Mouse (Mus musculus) retina, adult 2 months (tissue): Measurements from ENCODE around the gene Olfr211.
"Not testable (repeated sequence)": the region's sequence is repeated elsewhere in the genome, so short reads cannot be mapped to it uniquely, and the experiment has no call there.

Experiments used
- DNase-seq: peaks from one replicate; pipeline ENCODE4 v3.0.0-alpha.2; 2012; ENCODE audit warnings: low read depth, low spot score

Gene Olfr211

GRCm38 (mm10) chr6:116488791-116489190, at the start of gene Olfr211:
Gene Olfr211, plus strand, starts transcription at chr6:116489091.
- DNase-seq: no peak

DNA sequence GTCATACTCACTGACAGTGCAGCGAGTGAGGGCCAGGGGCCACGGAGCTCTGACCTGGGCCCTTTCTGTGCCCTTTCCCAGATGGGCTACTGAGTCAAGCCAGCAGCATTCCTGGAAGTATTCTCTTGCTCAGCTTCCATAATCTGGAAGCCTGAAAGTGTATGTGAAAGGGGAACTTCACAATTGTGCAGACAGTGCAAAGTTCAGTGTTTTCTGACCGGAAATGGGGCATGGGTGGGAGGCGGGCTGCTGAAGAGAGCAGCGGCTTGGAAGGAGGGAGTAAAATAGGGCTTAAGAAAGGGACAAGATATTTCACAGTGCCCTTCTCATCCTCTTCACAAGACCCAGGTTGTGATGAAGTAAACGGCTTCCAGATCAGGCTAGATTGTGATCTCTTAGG, 49.4 kb upstream of the Olfr211 start:
- no peak for DNase-seq

DNA sequence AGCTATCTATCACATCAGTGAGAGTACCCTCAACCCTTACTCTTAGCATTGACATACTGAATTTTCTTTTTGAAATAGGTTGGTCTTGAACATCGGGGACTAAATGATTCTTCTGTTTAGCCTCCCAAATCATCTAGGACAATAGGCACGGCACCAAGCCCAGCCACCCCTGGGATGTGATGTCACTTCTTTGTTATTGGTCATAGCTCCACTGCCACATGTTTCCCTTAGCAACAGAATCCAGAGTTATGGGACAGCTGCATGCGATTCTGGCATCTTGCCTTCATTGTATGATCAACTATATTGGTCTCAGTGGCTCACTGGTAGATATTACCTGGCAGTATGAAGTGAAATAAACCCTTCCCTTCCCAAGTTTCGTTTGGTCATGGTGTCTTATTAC, 48.4 kb upstream of the Olfr211 start:
- DNase-seq: no peak

- no peak for DNase-seq
These were observed 48.0 kb upstream of the Olfr211 start for GRCm38 (mm10) chr6:116440849-116441248.

DNA sequence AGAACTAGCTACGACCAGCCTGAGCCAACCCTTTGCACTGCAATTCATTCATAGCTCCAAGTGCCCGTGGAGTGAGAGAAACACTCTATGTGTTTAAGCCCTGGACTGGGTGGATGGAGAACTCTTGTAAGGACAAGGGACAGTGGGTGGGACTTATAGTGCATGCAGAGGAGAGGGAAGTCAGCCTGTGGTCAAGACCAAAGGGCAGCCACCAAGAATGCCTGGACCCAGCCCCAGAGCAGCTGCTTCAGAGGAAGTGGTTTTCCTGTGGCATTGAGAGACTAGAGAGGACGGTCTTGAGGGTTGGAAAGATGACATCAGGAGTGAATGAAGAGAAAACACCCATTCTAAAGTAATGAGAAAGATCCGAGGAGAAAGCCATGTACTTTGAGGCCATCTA, 33.1 kb upstream of the Olfr211 start:
- no peak for DNase-seq

DNA sequence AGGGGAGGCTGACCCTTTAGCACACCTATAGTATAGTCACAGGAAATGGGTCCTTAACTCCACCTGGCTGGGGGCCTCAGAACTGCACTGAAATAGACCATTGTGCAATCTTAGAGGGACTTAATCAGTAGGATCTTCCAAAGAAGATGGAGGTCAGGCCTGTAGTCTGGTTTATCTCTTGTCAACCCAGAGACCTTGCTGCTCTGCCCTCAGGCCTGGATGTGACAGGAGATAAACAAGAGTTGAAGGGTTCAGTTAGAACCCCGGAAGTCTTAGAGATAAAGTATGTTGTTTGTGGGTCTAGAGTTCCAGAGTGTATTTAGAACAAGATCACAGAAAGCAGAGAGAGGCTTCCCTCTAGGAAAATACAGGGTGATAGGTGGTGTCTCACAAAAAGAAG, 32.4 kb upstream of the Olfr211 start:
- no peak for DNase-seq

DNA sequence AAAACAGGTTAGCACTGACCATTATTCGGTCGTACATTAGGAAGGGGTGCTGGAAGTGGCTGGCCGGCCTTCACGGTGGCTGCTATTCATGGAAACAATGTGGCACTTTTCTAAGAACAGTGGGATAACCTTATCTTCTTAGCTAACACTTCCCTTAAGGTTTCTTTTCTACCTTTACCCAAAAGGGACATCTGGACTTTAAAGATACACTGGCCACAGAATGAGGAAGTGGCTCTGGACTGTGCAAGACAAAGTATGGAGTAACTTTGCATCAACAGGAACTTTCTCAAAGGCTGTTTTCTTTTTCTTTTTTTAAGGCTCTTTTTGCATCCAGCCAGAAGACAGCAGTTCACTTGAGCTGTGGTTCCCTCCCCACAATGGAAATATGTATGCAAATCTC, 30.2 kb upstream of the Olfr211 start:
- DNase-seq: no peak

DNA sequence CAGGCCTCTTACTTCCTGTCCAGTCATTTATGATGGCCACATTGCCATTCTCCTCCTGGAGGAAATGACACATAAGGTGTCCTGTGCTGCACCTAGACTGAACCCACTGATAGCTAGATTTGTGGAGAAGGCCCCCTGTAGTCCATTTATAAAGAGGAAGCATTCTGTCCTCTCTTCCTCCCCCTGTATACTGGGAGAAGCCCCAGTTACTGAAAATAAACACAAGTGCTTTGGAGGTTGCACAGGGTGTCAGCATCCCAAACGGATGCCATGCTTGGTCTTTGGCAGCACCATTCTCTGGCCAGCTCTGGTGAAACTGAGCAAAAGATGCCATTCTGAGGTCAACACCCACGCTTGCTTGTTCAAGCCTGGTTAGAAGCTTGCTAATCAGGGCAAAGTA, 29.7 kb upstream of the Olfr211 start:
- no peak for DNase-seq

DNA sequence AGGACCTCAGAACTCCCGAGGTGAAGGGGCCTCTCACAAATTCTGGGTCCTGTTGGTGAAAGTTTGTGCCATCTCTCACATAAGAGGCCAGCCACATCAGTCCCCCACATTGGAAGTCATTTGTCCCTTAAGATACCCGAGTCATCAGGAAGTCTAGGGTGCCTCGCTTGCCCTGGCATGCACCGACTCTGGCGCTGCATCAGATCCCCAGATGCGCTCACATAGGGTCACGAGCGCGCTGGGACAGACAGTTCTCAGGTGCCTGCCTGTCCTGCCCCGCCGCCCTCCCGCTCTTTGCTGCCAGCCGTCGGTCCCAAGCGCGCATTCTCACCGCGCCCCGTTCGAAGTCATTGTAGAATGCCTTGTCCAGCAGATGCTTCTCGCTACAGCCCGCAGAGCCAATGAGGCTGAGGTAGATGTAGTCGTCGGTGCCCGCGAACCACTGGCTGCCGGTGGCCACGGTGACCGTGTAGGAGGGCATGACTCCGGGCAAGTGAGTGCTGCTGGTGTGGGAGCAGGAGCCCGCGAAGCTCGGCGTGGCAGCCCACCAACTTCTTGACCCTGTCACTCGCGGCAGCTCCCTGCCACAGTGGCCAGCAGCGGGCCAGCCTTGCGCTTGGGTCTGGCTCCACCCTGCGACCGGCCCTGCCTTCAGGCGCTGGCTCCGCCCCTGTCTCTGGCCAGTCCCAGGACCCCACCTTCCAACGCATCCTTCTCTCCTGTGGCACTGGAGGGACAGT, 28.2 kb upstream of the Olfr211 start, which contains the start of gene Alox5:
Alox5 (minus strand) TSS at position 635 of the 740 bp plus-strand sequence.
- no peak for DNase-seq

DNA sequence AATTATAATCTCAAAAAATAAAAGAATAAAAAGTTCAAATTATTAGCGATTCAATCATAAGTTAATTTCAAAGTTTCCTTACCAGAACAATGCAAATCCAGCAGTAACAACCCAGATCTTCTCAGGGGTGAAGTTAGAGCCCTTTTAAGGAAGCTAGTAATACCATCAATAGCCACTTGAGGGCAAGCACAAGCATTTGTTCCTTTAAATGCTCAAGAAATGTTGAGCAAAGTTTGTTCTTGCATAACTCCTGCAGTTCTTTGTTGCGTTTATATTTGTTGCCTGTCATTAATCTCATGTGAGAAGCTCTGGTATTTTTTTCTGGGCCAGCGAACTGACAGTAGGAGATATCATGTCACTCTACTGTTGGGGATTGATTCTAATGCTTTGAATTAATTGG, 20.8 kb upstream of the Olfr211 start:
- no peak for DNase-seq

GRCm38 (mm10) chr6:116485081-116485480, 3.8 kb upstream of the Olfr211 start:
- DNase-seq: no peak

- no peak for DNase-seq
These were observed 2.1 kb upstream of the Olfr211 start for GRCm38 (mm10) chr6:116486833-116487232.

- DNase-seq: no peak
These were observed 4.9 kb downstream of the Olfr211 start for GRCm38 (mm10) chr6:116493742-116494141.

DNA sequence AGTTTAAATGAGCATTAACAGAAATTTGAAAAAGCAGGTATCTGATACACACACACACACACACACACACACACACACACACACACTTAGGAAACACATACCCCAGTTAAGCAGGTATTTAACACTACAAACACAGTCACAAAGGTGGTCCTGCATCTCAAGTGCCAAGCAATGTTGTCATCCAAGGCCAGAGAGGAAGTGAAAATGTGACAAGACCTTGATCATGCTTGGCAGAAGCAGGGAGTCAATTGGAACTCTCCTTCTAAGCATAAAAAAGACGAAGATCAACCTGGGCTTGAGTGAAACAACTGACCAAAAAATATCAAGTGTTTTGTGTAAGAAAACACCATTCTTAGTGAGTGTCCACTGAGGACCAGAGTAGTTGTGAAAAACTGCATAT, 7.1 kb downstream of the Olfr211 start:
- no peak for DNase-seq

- DNase-seq: not testable (repeated sequence)
These were observed 17.6 kb downstream of the Olfr211 start, which contains the start of gene Olfr212 for GRCm38 (mm10) chr6:116506302-116507003. Gene Olfr212, plus strand, starts transcription at chr6:116506516.

- no peak for DNase-seq
These were observed 25.9 kb downstream of the Olfr211 start for GRCm38 (mm10) chr6:116514832-116515231.

- no peak for DNase-seq
These were observed 49.3 kb downstream of the Olfr211 start, which contains the start of gene Olfr213 for GRCm38 (mm10) chr6:116538156-116538555. Gene Olfr213, plus strand, starts transcription at chr6:116538456.

- DNase-seq: no peak
These were observed 53.6 kb downstream of the Olfr211 start for GRCm38 (mm10) chr6:116542500-116542899.
